Mouse (Mus musculus) ZHBTc4 (cell line): ENCODE measurements around the gene Gabrd.

ENCODE experiments used
- DNase-seq: peaks from one replicate; pipeline ENCODE4 v3.0.0-alpha.2; 2011; ENCODE audit warnings: low read depth, low spot score

Gene Gabrd

GRCm38 (mm10) chr4:155343415-155344298 is 54.3 kb downstream of the Gabrd start:
- DNase-seq, result no peak

DNA sequence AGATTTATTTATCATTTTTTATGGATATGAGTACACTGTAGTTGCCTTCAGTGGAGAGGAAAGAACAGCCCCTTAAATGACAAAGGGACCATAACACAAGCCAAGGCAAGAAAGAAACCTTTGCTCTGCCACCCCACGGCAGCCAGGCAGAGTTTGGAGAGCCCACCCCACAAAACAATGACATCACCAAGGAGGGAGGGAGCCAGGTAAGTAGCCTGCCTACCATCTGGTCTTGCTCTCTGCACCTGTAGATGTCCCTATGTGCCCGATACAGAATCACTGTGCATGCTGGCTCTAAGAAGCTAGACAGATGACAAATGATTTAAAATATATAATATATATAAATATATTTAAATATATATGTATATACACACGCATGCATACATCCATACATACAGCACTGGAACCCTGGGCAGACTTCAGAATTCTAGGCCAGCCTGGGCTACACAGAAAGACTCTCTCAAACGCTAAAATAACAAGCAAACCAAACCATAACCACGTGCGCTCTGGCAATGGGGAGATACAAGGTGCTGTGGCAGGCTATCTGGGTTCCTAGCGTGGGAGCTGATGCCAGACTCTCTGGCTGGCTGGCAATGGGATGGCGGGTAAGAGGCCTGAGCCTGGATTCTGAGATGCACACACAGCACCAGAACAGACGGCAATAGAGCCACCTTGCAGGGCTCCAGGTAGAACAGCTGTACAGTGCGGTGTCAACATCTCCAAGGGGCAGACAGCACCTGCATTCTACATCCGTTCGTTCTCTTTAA is 61.4 kb downstream of the Gabrd start:
- DNase-seq, result no peak
